Mouse (Mus musculus) liver, adult 2 months (tissue): ENCODE measurements at regions not wholly inside any gene's neighbourhood (a gene's known extent, or its start where the extent isn't known, plus 50 kb on each side); places are given as distances from the start of the nearest gene placed in this dataset.

Source experiments
- DNase-seq: peaks from one replicate; pipeline ENCODE4 v3.0.0-alpha.2; 2011; ENCODE audit warnings: low read depth, low spot score; ENCODE audit errors: extremely low read depth
- H3K27ac ChIP-seq: fragments of 200-500 bp; replicated peaks from 2 replicates; pipeline ENCODE4 v1.5.1; 2012; ENCODE audit warnings: low read depth, mild to moderate bottlenecking, control low read depth, inconsistent platforms, low read length; ENCODE audit not compliant: insufficient read depth
- H3K27me3 ChIP-seq: fragments of 200-500 bp; 2 replicates; pipeline ENCODE4 v1.6.1; 2012; ENCODE audit warnings: mild to moderate bottlenecking, moderate library complexity, low read length, inconsistent platforms; ENCODE audit not compliant: control insufficient read depth, insufficient read depth
- H3K36me3 ChIP-seq: fragments of 200-500 bp; 2 replicates; pipeline ENCODE4 v1.6.1; 2012; ENCODE audit warnings: low read length, inconsistent platforms; ENCODE audit not compliant: control insufficient read depth, insufficient read depth
- H3K4me1 ChIP-seq: fragments of 200-500 bp; 2 replicates; pipeline ENCODE4 v1.6.1; 2011; ENCODE audit warnings: low read length; ENCODE audit not compliant: control insufficient read depth, insufficient read depth
- H3K4me3 ChIP-seq: fragments of 200-500 bp; 2 replicates; pipeline ENCODE4 v1.5.1; 2011; ENCODE audit warnings: low read depth, mild to moderate bottlenecking, control low read depth, low read length, moderate library complexity; ENCODE audit not compliant: insufficient read depth
- H3K79me2 ChIP-seq: fragments of 200-500 bp; 2 replicates; pipeline ENCODE4 v1.6.1; 2012; ENCODE audit warnings: inconsistent platforms, mild to moderate bottlenecking, low read length, moderate library complexity; ENCODE audit not compliant: control insufficient read depth, insufficient read depth
- H3K9ac ChIP-seq: fragments of 200-500 bp; 2 replicates; pipeline ENCODE4 v1.6.1; 2012; ENCODE audit warnings: low read depth, mild to moderate bottlenecking, control low read depth, inconsistent platforms, low read length
- CTCF ChIP-seq: fragments of 200-500 bp; IDR thresholded peaks from 2 replicates; pipeline ENCODE4 v1.5.1; 2011; ENCODE audit warnings: low read depth, low read length, control low read depth
- POLR2A ChIP-seq: fragments of 200-500 bp; IDR thresholded peaks from 2 replicates; pipeline ENCODE4 v1.6.1; 2011; ENCODE audit warnings: low read length, control low read depth; ENCODE audit not compliant: insufficient read depth; ENCODE audit errors: extremely low read depth
- WGBS: fragments of 180-500 bp; shearing (Covaris S2); methylation state at CpG from one replicate; pipeline ENCODE4 v1.1.7; 2018; 5-methylcytosine and 5-hydroxymethylcytosine counted together

GRCm38 (mm10) chr2:71625298-71625902, 78.8 kb upstream of the Dlx2 start:
- Histone ChIP-seq H3K4me1 (peaks cover 2% of the 10 kb centered on the region; the same call in 1 of the 2 replicates), H3K27ac (no peak overlapping the region), H3K27me3 (peaks cover 12% of the 10 kb centered on the region), H3K4me3 (no peak overlapping the region), H3K36me3 (no peaks in the 10 kb centered on the region), H3K9ac (no peak overlapping the region), H3K79me2 (no peaks in the 10 kb centered on the region)
- TF ChIP-seq CTCF (no peak), POLR2A (no peak)
- DNase-seq, result no peak
- 81% methylated on average over 7 of the region's 7 CpGs for WGBS

GRCm38 (mm10) chr2:71626404-71626803, 79.8 kb upstream of the Dlx2 start:
- no peak for DNase-seq
- Histone ChIP-seq H3K9ac (no peak overlapping the region), H3K4me3 (no peak overlapping the region), H3K79me2 (no peaks in the 10 kb centered on the region), H3K27ac (no peak overlapping the region), H3K36me3 (no peaks in the 10 kb centered on the region), H3K27me3 (peaks cover 12% of the 10 kb centered on the region), H3K4me1 (peaks cover 2% of the 10 kb centered on the region; the same call in 1 of the 2 replicates)
- TF ChIP-seq CTCF (no peak), POLR2A (no peak)
- WGBS, result 73% methylated on average over 12 of the region's 12 CpGs

- no peak for TF ChIP-seq CTCF
- no peak for TF ChIP-seq POLR2A
- no peak overlapping the region for H3K4me3 ChIP-seq
- H3K36me3 ChIP-seq, result no peaks in the 10 kb centered on the region
- peak; percentile 28 for DNase-seq
- peaks cover 2% of the 10 kb centered on the region; the same call in 1 of the 2 replicates for H3K4me1 ChIP-seq
- no peaks in the 10 kb centered on the region for H3K79me2 ChIP-seq
- 28% methylated on average over 14 of the region's 14 CpGs for WGBS
- H3K27me3 ChIP-seq, result peaks cover 12% of the 10 kb centered on the region
- no peak overlapping the region for H3K9ac ChIP-seq
- H3K27ac ChIP-seq, result no peak overlapping the region
These were observed 80.7 kb upstream of the Dlx2 start for GRCm38 (mm10) chr2:71627097-71627755.

- WGBS, result 51% methylated on average over 7 of the region's 7 CpGs
- Histone ChIP-seq H3K27ac (no peak overlapping the region), H3K4me3 (no peak overlapping the region), H3K36me3 (no peaks in the 10 kb centered on the region), H3K27me3 (peaks cover 12% of the 10 kb centered on the region), H3K9ac (no peak overlapping the region), H3K4me1 (peaks cover 4% of the 10 kb centered on the region; the same call in 1 of the 2 replicates), H3K79me2 (no peaks in the 10 kb centered on the region)
- DNase-seq, result no peak
- TF ChIP-seq POLR2A (no peak), CTCF (no peak)
These were observed 82.3 kb upstream of the Dlx2 start for GRCm38 (mm10) chr2:71628821-71629220.

- Histone ChIP-seq H3K27ac (no peak overlapping the region), H3K9ac (no peak overlapping the region), H3K79me2 (no peaks in the 10 kb centered on the region), H3K4me3 (peak overlapping the region; percentile 18; the same call in 1 of the 2 replicates), H3K27me3 (peaks cover 12% of the 10 kb centered on the region), H3K36me3 (no peaks in the 10 kb centered on the region), H3K4me1 (peaks cover 5% of the 10 kb centered on the region; the same call in 1 of the 2 replicates)
- 6% methylated on average over 43 of the region's 43 CpGs for WGBS
- DNase-seq, result no peak
- TF ChIP-seq CTCF (no peak), POLR2A (no peak)
These were observed 83.0 kb upstream of the Dlx2 start for GRCm38 (mm10) chr2:71629301-71630142.
